Mouse (Mus musculus) forebrain, embryonic 16.5 days (tissue): ENCODE results near the gene Syncrip. TPM values are rescaled to one million over a fixed set of nuclear protein-coding genes. Genes with fewer than 3 reads are reported as not detected.
"Not testable (repeated sequence)": the region's sequence is repeated elsewhere in the genome, so short reads cannot be mapped to it uniquely, and the experiment has no call there.

ENCODE experiments used
- ATAC-seq: fragments of 200-750 bp; cut with Nextera tagmentation; 2 replicates; pipeline ENCODE4 v1.8.0; 2017; ENCODE audit warnings: mild to moderate bottlenecking, moderate library complexity
- H3K27ac ChIP-seq: fragments of 300-500 bp; sonication (generic); 2 replicates; pipeline ENCODE4 v1.5.1; 2014; ENCODE audit warnings: low read length, control low read depth
- H3K27me3 ChIP-seq: fragments of 300-500 bp; sonication (generic); replicated peaks from 2 replicates; pipeline ENCODE4 v1.6.1; 2014; ENCODE audit warnings: low read length; ENCODE audit not compliant: control insufficient read depth, insufficient read depth
- H3K36me3 ChIP-seq: fragments of 300-500 bp; sonication (generic); 2 replicates; pipeline ENCODE4 v1.6.1; 2014; ENCODE audit not compliant: control insufficient read depth, insufficient read depth
- H3K4me1 ChIP-seq: fragments of 300-500 bp; sonication (generic); replicated peaks from 2 replicates; pipeline ENCODE4 v1.6.1; 2014; ENCODE audit warnings: low read length; ENCODE audit not compliant: control insufficient read depth, insufficient read depth
- H3K4me2 ChIP-seq: fragments of 300-500 bp; sonication (generic); 2 replicates; pipeline ENCODE4 v1.6.1; 2014; ENCODE audit warnings: mild to moderate bottlenecking, low read length, control low read depth
- H3K4me3 ChIP-seq: fragments of 300-500 bp; sonication (generic); replicated peaks from 2 replicates; pipeline ENCODE4 v1.5.1; 2014; ENCODE audit warnings: mild to moderate bottlenecking, low read length, control low read depth
- H3K9ac ChIP-seq: fragments of 300-500 bp; sonication (generic); replicated peaks from 2 replicates; pipeline ENCODE4 v1.6.1; 2014; ENCODE audit warnings: low read depth, low read length, control low read depth
- H3K9me3 ChIP-seq: fragments of 300-500 bp; sonication (generic); 2 replicates; pipeline ENCODE4 v1.6.1; 2016; ENCODE audit warnings: low read length; ENCODE audit not compliant: control insufficient read depth
- whole genome bisulfite sequencing: fragments of 180-500 bp; shearing (Covaris S2); extraction: QIAGEN DNeasy Blood & Tissue Kit; methylation state at CpG from one replicate; pipeline ENCODE4 v1.1.7; 2014; 5-methylcytosine and 5-hydroxymethylcytosine counted together
- polyA plus RNA-seq: library from polyadenylated mRNA; unstranded; fragments of >200 nt; fragmentation: Nextera tagmentation; extraction: Ambion mirVana; gene quantifications from 2 replicates; pipeline ENCODE4 v1.2.1, GENCODE M21; 2015

The Syncrip gene
- polyA plus RNA-seq, 1 experiment from 2014 or later, result 122 TPM

DNA sequence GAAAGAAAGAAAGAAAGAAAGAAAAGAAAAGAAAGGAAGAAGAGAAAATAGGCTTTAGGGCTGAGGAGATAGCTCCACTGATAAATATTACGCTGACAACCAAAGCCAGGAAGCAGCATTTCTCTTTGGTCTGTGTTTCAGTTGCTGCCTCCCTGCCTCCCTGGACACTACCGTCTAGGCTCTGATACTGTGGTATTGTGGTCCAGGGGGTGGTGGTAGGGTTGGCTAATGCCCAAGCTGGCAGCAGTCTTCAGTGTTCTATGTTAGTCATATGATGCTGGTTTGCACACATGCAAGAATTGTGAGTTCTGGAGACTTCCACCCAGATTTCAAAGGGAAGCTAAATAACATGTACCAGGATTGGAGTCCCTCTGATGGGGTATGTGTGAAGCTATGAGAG, 17.7 kb upstream of the Syncrip start:
- no peak overlapping the region for H3K9ac ChIP-seq
- 68% methylated on average over 2 of the region's 2 CpGs for WGBS

DNA sequence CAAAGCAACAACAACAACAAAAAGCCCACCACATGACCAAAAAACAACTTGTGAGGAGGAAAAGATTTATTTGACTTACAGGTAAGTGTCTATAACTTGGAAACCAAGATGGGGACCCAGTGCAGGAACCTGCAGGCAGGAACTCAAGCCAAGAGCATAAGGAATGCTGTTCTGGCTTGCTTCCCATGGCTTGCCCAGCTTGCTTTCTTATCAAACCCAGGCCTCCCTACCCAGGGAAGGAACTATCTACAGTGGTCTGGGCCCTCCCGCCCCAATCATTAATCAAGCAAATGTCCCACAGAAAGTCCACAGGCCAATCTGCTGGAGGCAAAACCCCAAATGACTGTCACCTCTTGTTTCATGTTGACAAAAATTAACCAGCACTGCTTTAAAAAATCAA, 10.1 kb upstream of the Syncrip start:
- ATAC-seq, result no peak
- H3K9ac ChIP-seq, result no peak overlapping the region
- H3K27ac ChIP-seq, result no peak overlapping the region
- 100% methylated on average over 1 of the region's 1 CpGs for WGBS
- H3K4me2 ChIP-seq, result no peak overlapping the region
- H3K4me1 ChIP-seq, result no peaks in the 10 kb centered on the region
- H3K27me3 ChIP-seq, result no peaks in the 10 kb centered on the region
- H3K4me3 ChIP-seq, result no peak overlapping the region
- no peaks in the 10 kb centered on the region for H3K9me3 ChIP-seq
- H3K36me3 ChIP-seq, result no peaks in the 10 kb centered on the region

More for the DNA sequence above, 17.7 kb upstream of the Syncrip start:
- H3K9me3 ChIP-seq, result no peaks in the 10 kb centered on the region
- no peaks in the 10 kb centered on the region for H3K36me3 ChIP-seq
- no peak overlapping the region for H3K4me2 ChIP-seq
- H3K4me1 ChIP-seq, result no peaks in the 10 kb centered on the region
- no peak for ATAC-seq
- H3K27ac ChIP-seq, result no peak overlapping the region
- no peak overlapping the region for H3K4me3 ChIP-seq
- H3K27me3 ChIP-seq, result no peaks in the 10 kb centered on the region

DNA sequence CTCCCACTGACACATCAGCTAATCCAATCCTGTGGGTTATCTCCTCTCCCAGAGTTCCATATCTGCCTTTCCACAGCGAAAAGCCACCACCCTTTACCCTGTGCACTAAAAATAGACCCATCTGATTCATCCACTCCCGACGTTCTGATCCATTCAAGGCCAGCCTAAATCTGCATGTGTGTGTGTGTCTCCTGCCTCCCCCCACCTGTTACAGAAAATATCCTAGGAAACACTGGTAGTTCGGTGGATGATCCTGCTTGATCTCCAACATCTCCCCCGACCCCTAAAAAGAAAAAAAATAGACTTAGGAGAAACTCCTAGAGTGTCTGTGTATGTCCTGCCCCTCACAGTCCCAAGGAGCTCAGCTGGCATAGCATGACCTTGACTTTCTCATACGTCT, 2.2 kb upstream of the Syncrip start:
- Histone ChIP-seq H3K4me2 (no peak overlapping the region), H3K9ac (no peak overlapping the region), H3K4me3 (no peak overlapping the region), H3K9me3 (no peaks in the 10 kb centered on the region), H3K36me3 (no peaks in the 10 kb centered on the region), H3K4me1 (peaks cover 12% of the 10 kb centered on the region), H3K27me3 (no peaks in the 10 kb centered on the region), H3K27ac (no peak overlapping the region)
- 54% methylated on average over 6 of the region's 6 CpGs for WGBS
- no peak for ATAC-seq

DNA sequence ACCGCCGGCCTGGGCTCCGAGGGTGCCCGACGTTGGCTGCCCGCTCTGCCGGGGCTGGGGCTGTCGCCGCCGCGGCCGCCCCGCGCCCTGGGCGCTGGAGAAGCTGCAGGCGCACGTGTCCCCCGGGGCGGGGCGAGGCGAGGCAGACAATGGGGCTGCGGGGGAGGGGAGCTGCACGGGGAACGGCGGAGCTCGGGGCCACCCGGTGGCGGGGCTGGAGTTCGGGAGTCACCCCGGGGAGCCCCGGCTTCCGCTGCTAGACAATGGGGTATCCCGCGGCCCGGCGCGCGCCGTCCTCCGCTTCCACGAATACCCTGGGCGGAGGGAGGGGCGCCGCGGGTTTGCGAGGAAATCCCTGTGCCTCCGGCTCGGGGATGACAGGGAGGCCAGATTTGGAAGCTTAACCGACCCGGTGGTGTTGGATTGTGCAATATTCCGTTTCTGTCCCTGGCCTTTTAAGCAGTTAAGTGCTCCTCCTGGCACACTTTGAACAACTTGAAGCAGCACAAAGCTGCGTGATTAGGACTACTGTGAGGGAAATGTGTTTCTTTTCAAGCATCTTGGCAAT, 539 bp upstream of the Syncrip start:
- no peak for ATAC-seq
- Histone ChIP-seq H3K9me3 (no peaks in the 10 kb centered on the region), H3K4me3 (peak overlapping the region; percentile 94), H3K4me1 (peaks cover 12% of the 10 kb centered on the region), H3K4me2 (peak overlapping the region; percentile 76), H3K9ac (peak overlapping the region; percentile 98), H3K27ac (peak overlapping the region; percentile 100), H3K27me3 (no peaks in the 10 kb centered on the region), H3K36me3 (no peaks in the 10 kb centered on the region)
- WGBS, result under 1% methylated on average over 48 of the region's 52 CpGs

DNA sequence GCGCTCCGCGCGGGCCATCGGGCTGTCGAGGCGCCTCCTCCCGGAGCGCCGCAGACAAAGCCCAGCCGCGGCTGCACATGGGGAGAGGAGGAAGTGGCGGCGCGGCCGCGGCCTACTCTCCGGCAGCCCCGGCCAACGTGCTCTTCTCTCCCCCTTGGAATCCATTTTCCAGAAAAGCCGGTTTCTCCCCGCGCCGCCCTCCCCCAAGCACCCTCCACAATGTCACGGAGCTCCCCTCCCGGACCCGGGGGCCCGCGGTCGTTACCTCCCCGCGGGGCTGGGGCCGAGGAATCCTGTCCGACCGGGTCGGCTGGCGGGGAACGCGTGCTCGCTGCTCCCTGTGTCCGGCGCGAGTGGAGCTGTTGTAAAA, 598 bp downstream of the Syncrip start:
- WGBS, result under 1% methylated on average over 18 of the region's 43 CpGs
- ATAC-seq, result peak; percentile 6
- H3K9ac ChIP-seq, result peak overlapping the region; percentile 98

DNA sequence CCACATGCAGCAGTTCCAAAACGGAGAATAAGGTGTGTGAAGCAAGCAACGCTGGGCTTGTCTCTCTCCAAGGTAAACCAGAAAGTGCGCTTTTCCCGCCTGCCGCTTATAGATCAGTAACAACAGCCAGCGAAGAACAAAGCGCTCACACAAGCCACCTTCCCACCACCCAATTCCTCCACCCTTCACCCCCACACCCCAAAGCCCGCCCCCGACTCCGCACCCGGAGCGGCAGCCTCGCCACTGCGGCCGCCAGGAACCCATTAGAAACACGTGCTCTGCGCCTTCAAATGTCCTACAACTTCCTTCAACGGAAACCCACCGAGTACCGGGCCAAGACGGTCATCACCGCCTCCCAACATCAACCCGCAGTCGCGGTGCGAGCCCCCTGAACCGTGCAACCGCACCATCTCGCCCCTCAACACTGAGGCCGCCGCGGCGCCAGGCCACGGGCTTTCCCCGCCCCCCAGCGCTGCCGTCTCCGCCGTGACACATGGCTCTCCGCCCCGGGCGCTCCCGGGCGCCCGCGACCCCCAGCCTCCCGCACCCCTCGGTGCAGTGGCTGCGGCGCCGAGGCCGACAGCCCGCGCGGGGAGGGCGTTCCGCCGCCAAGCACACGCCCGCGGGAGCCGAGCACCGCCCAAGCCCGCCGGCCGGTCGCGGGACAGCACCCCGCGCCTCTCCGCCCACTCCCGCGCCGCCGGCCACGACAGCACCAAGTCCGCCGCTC, 1.1 kb downstream of the Syncrip start:
- no peaks in the 10 kb centered on the region for H3K27me3 ChIP-seq
- peaks cover 5% of the 10 kb centered on the region; the same call in 1 of the 2 replicates for H3K36me3 ChIP-seq
- no peaks in the 10 kb centered on the region for H3K9me3 ChIP-seq
- no peak for ATAC-seq
- peak overlapping the region; percentile 66 for H3K4me2 ChIP-seq
- peak overlapping the region; percentile 100 for H3K27ac ChIP-seq
- peak overlapping the region; percentile 94 for H3K4me3 ChIP-seq
- H3K9ac ChIP-seq, result peak overlapping the region; percentile 98
- H3K4me1 ChIP-seq, result peaks cover 12% of the 10 kb centered on the region
- WGBS, result under 1% methylated on average over 43 of the region's 78 CpGs

More for the DNA sequence above, 598 bp downstream of the Syncrip start:
- Histone ChIP-seq H3K4me3 (peak overlapping the region; percentile 94), H3K27me3 (no peaks in the 10 kb centered on the region), H3K36me3 (peaks cover 4% of the 10 kb centered on the region; the same call in 1 of the 2 replicates), H3K27ac (peak overlapping the region; percentile 100), H3K4me2 (no peak overlapping the region; the same call in 1 of the 2 replicates), H3K4me1 (peaks cover 12% of the 10 kb centered on the region), H3K9me3 (no peaks in the 10 kb centered on the region)

DNA sequence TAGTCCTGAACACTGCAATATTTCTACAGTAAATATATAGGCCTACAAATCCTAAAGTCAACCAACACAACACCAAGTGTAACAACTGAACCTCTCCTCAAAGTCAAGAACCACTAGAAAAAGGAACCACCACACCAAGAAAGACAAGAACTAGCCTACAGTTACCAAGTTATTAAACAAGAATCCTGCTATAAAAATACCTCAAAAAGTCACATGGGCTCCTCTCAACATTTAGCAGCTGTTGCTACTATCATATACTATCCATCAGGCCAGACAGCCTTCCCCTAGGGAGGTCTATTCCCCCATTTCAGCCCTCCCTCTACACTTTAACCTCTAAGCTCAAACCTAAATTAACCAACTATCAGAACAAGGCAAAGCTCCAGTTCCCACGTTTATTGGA, 2.3 kb downstream of the Syncrip start:
- peak overlapping the region; percentile 94 for H3K4me3 ChIP-seq

DNA sequence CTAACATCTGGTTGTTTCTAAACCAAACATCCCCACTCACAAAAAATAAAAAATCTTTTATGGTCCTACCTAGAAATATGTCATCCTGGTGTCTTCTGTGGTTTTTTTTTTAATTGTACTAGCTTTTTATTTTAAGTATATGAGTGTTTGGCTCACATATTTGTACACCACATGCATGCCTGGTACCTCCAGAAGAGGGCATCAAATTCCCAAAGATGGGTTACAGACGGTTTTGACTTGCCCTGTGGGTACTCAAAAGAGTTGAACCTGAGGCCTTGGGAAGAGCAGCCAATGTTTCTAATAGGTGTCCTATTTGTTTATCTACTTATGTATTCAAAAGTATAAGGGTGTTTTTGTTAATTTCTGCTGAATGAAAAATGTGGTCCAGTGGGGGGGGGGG, 6.2 kb downstream of the Syncrip start:
- H3K9ac ChIP-seq, result no peak overlapping the region
- H3K4me3 ChIP-seq, result no peak overlapping the region
- peaks cover 23% of the 10 kb centered on the region for H3K36me3 ChIP-seq
- no peak overlapping the region for H3K4me2 ChIP-seq
- ATAC-seq, result no peak
- WGBS, result 38% methylated on average over 1 of the region's 1 CpGs
- no peaks in the 10 kb centered on the region for H3K9me3 ChIP-seq
- no peaks in the 10 kb centered on the region for H3K27me3 ChIP-seq
- peaks cover 5% of the 10 kb centered on the region for H3K4me1 ChIP-seq
- no peak overlapping the region for H3K27ac ChIP-seq

More for the DNA sequence above, 2.3 kb downstream of the Syncrip start:
- ATAC-seq, result no peak
- 3% methylated on average over 1 of the region's 1 CpGs for WGBS
- peak overlapping the region; percentile 32; the same call in 1 of the 2 replicates for H3K9ac ChIP-seq
- no peaks in the 10 kb centered on the region for H3K9me3 ChIP-seq
- H3K27me3 ChIP-seq, result no peaks in the 10 kb centered on the region
- peaks cover 6% of the 10 kb centered on the region; the same call in 1 of the 2 replicates for H3K36me3 ChIP-seq
- no peak overlapping the region for H3K27ac ChIP-seq
- peak overlapping the region; percentile 66 for H3K4me2 ChIP-seq
- H3K4me1 ChIP-seq, result peaks cover 12% of the 10 kb centered on the region

DNA sequence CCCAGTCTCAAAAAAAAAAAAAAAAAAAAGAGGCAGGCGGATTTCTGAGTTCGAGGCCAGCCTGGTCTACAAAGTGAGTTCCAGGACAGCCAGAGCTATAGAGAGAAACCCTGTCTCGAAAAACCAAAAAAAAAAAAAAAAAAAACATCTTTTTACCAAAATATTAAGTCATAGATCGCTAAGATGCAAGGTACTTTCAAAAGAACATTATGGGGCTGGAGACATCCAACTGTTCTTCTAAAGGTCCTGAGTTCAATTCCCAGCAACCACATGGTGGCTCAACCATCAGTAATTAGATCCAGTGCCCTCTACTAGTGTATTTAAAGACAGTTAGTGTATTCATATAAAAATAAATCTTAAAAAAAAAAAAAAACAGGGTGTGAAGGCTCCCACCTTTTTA, 21.4 kb downstream of the Syncrip start:
- peaks cover 24% of the 10 kb centered on the region for H3K36me3 ChIP-seq
- WGBS, result 95% methylated on average over 2 of the region's 4 CpGs

More for the DNA sequence above, 21.4 kb downstream of the Syncrip start:
- H3K27me3 ChIP-seq, H3K4me3 ChIP-seq, H3K27ac ChIP-seq, H3K4me2 ChIP-seq, H3K9me3 ChIP-seq, H3K9ac ChIP-seq, H3K4me1 ChIP-seq, ATAC-seq: not testable (repeated sequence)
